Comparison of ENCODE assay signal across 10 mouse cellular contexts in the genomic region with DNA sequence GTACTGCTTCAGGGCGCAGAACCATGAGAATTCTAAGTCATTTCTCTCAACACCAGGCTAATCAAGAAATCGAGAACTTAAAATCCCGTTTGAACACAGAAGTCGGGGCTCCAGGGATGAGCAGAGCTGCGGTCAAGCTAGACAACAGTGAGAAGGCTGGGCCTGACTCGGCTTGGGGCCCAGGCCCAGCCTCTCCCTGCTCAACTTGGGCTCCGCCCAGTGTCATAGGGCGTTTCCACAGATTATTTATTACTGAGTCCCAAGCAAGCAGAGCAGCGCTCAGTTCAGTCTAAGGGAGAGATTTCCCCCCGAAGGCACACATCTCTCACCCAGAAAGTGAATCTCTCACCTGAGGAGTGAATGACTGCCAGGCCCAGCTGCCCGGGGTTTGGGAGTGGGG. TPM values are rescaled to one million over a fixed set of nuclear protein-coding genes. Genes with fewer than 3 reads are reported as not detected.
A peak's percentile ranks its signal among the peaks of the same experiment; 100 is the strongest.
DNase-seq lines count a peak whose midpoint lies in the region; ATAC-seq lines count a peak whose summit lies in the region.
"Had no signal": no experiment of that assay in that cellular context is flagged by ENCODE, and none has a peak within 500 bp of the region (broad histone marks: within the 10 kb centered on the region; RNA-seq: fewer than 3 reads in every experiment).

No protein-coding gene starts in this region.

- H3K36me3 ChIP-seq in embryonic facial prominence, embryonic 10.5 days (replicated peaks), result peaks cover 15% of the 10 kb centered on the region
- no peaks in the 10 kb centered on the region for H3K36me3 ChIP-seq in neural tube, embryonic 15.5 days

- peaks cover 17% of the 10 kb centered on the region for H3K4me1 ChIP-seq in embryonic facial prominence, embryonic 10.5 days
- H3K4me1 ChIP-seq in neural tube, embryonic 15.5 days, result no peaks in the 10 kb centered on the region

- DNase-seq in gastrocnemius, adult 18-20 months (ENCODE audit: low spot score), result peak; percentile 48
- DNase-seq in gastrocnemius, postnatal 10 days, result no peak
- peak; percentile 66 to 75 for DNase-seq in kidney, postnatal 4 days
- peak; percentile 61 to 76 for DNase-seq in monocyte, adult 2 months (ENCODE audit: low read depth in 1 of 2, low spot score in 2 of 2)
- DNase-seq in embryonic facial prominence, embryonic 10.5 days (ENCODE audit: low spot score), result no peak
- no peak for DNase-seq in layer of hippocampus, postnatal 10 days (ENCODE audit: low spot score in 2 of 2)
- DNase-seq: cerebellum, postnatal 25 days had no signal

- no peaks in the 10 kb centered on the region for H3K9me3 ChIP-seq in embryonic facial prominence, embryonic 10.5 days
- no peaks in the 10 kb centered on the region for H3K9me3 ChIP-seq in neural tube, embryonic 15.5 days (replicated peaks)

- no peak overlapping the region for H3K4me2 ChIP-seq in neural tube, embryonic 15.5 days

- no peaks in the 10 kb centered on the region for H3K27me3 ChIP-seq in embryonic facial prominence, embryonic 10.5 days (replicated peaks; ENCODE audit: low read depth, poor library complexity, severe bottlenecking)
- no peaks in the 10 kb centered on the region for H3K27me3 ChIP-seq in neural tube, embryonic 15.5 days (replicated peaks)
- H3K27me3 ChIP-seq: CH12.LX had no signal

- H3K9ac ChIP-seq in neural tube, embryonic 15.5 days (replicated peaks), result no peak overlapping the region

- ATAC-seq in erythroid progenitor cell, adult 5-6 weeks (replicated peaks; ENCODE audit: low FRiP score, poor library complexity, severe bottlenecking), result peak; percentile 90
- no peak for ATAC-seq in neural tube, embryonic 15.5 days (ENCODE audit: low FRiP score)

- no peak overlapping the region for H3K27ac ChIP-seq in embryonic facial prominence, embryonic 10.5 days (replicated peaks)
- H3K27ac ChIP-seq in neural tube, embryonic 15.5 days (replicated peaks), result no peak overlapping the region

- WGBS in embryonic facial prominence, embryonic 10.5 days, result 83% methylated on average over 11 of the region's 11 CpGs
- 74% methylated on average over 11 of the region's 11 CpGs for WGBS in neural tube, embryonic 15.5 days

- H3K4me3 ChIP-seq in embryonic facial prominence, embryonic 10.5 days, result no peak overlapping the region
- no peak overlapping the region for H3K4me3 ChIP-seq in neural tube, embryonic 15.5 days (replicated peaks)

RNA-seq across cellular contexts. Expression of a gene that starts 52.1 kb away (rescaled TPM):
- total RNA-seq in gastrocnemius, adult 18-20 months (2021), result 1 to 10 TPM; 4.4 to 5.0 TPM
- 10 to 100 TPM; 31.9 to 39.2 TPM for total RNA-seq in gastrocnemius, postnatal 10 days (2021)
- total RNA-seq in erythroid progenitor cell, adult 5-6 weeks (2015; ENCODE audit: low replicate concordance), result 98.7 and 158 TPM in 2 replicates
- total RNA-seq in erythroid progenitor cell, adult 5-6 weeks (2017; ENCODE audit: low replicate concordance), result 88.5 and 131 TPM in 2 replicates
- polyA plus RNA-seq in embryonic facial prominence, embryonic 10.5 days (2016; fragmentation: Nextera tagmentation; extraction: Ambion mirVana), result 22.2 and 23.8 TPM in 2 replicates
- 2.8 and 4.0 TPM in 2 replicates for polyA plus RNA-seq in neural tube, embryonic 15.5 days (2015; fragmentation: Nextera tagmentation; extraction: Ambion mirVana)
- total RNA-seq in layer of hippocampus, postnatal 10 days (2021), result 1 to 10 TPM; 5.0 to 6.4 TPM

Comparison
In these comparisons a context has a peak if more than half of its experiments do, and no peak if none do; other contexts are left out.
1. DNase-seq: peak in gastrocnemius, adult 18-20 months (single experiment), kidney, postnatal 4 days (2 of 2) and monocyte, adult 2 months (2 of 2); none in gastrocnemius, postnatal 10 days (single experiment), embryonic facial prominence, embryonic 10.5 days (single experiment) and layer of hippocampus, postnatal 10 days (0 of 2).
2. RNA of a gene that starts 52.1 kb away (total RNA-seq): 88.5 to 158 TPM in erythroid progenitor cell, adult 5-6 weeks and 31.9 to 39.2 TPM in gastrocnemius, postnatal 10 days; 5.0 to 6.4 TPM in layer of hippocampus, postnatal 10 days and 4.4 to 5.0 TPM in gastrocnemius, adult 18-20 months; every median in the first group is over 4 times any median in the second.